Mouse (Mus musculus): Measurements from ENCODE around the gene Tlr8. TPM values are rescaled to one million over a fixed set of nuclear protein-coding genes. Genes with fewer than 3 reads are reported as not detected.

Tlr8 gene
- polyA plus RNA-seq, 1 experiment from 2014 or later, result 0.52 TPM

DNA sequence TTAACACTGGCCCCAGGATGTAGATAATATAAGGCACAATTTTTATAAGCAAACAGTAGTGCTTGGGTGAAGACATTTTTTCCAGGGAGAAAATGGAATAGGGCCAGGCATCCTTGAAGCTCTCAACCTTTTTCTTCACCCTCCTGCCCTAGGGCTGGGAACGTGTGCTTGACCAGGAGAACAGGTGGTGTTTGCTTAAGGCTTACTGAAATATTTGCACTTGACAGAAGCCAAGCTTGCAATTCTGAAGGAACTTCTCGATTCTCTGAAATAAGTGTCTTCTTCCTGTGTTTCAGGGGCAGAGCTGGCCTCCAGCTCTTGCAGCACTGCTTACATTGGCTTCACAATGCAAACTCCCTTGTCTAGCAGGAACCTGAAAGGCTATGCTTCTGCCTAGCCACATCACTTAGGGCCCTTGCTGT is 68.9 kb downstream of the Tlr8 start:
- no peak for ATAC-seq
- H3K9me3 ChIP-seq (replicated peaks), result no peaks in the 10 kb centered on the region
- H3K36me3 ChIP-seq, result no peaks in the 10 kb centered on the region
- 47% methylated on average over 2 of the region's 2 CpGs for WGBS (ENCODE audit: insufficient replicate concordance)
- H3K4me1 ChIP-seq, result no peaks in the 10 kb centered on the region; the same call in 1 of the 2 replicates
- H3K27me3 ChIP-seq (replicated peaks), result no peaks in the 10 kb centered on the region
- no peak overlapping the region for H3K4me2 ChIP-seq
- H3K4me3 ChIP-seq, result no peak overlapping the region
- H3K9ac ChIP-seq, result no peak overlapping the region
- no peak overlapping the region for H3K27ac ChIP-seq

Other genes starting within 250 kb of the Tlr8 start
- gene Tmsb4x, start 55.0 kb downstream of the Tlr8 start, polyA plus RNA-seq (2016; fragmentation: Nextera tagmentation; extraction: Ambion mirVana), result 1,414 and 1,473 TPM in 2 replicates
- 0.42 and 0.58 TPM in 2 replicates for gene Tlr7, start 66.2 kb upstream of the Tlr8 start, polyA plus RNA-seq (2016; fragmentation: Nextera tagmentation; extraction: Ambion mirVana)
- 15.3 and 15.8 TPM in 2 replicates for gene Prps2, start 118.4 kb upstream of the Tlr8 start, polyA plus RNA-seq (2016; fragmentation: Nextera tagmentation; extraction: Ambion mirVana)

All from liver, embryonic 12.5 days (tissue).